Mouse (Mus musculus): ENCODE results near the gene Lenep. TPM values are rescaled to one million over a fixed set of nuclear protein-coding genes. Genes with fewer than 3 reads are reported as not detected.

Gene Lenep
- polyA plus RNA-seq, 1 experiment from 2014 or later = 0.68 TPM

GRCm38 (mm10) chr3:89386438-89387420, 15.9 kb downstream of the Lenep start:
- Histone ChIP-seq H3K4me1 (peaks cover 59% of the 10 kb centered on the region), H3K36me3 (no peaks in the 10 kb centered on the region), H3K27me3 (ENCODE audit: low read depth, poor library complexity, severe bottlenecking) (peaks cover 49% of the 10 kb centered on the region), H3K27ac (replicated peaks) (peak overlapping the region; percentile 46; the same call in 1 of the 2 replicates), H3K4me3 (0 out of 2 replicates have a peak overlapping the region, but pooled peaks have one; percentile 12), H3K9me3 (replicated peaks) (no peaks in the 10 kb centered on the region)
- WGBS = 53% methylated on average over 17 of the region's 17 CpGs
- DNase-seq (ENCODE audit: low spot score) = no peak

DNA sequence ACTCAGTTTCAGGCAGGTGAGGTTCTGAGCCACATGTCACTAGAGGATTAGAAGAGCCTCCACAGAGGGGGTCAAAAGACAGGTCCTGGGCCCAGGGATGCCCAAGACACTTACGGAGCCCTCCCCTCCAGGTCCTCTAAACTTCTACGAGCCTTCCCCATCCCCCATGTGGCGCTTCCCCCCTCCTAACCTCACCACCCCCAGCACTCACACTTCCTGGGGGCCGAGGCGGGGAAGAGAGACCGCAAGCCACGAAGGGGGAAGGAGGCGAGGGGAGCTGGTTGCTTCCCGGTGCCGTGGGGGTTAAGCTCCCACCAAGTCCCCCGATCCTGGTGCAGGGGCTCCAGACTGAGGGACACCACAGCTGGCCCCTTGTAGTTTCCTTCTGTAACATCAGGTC, 17.1 kb downstream of the Lenep start:
- 41% methylated on average over 11 of the region's 11 CpGs for WGBS

GRCm38 (mm10) chr3:89384331-89385076, 18.1 kb downstream of the Lenep start:
- H3K9me3 ChIP-seq (replicated peaks) = no peaks in the 10 kb centered on the region
- H3K4me1 ChIP-seq = peaks cover 47% of the 10 kb centered on the region
- H3K27ac ChIP-seq (replicated peaks) = peak overlapping the region; percentile 70
- peaks cover 27% of the 10 kb centered on the region for H3K27me3 ChIP-seq (ENCODE audit: low read depth, poor library complexity, severe bottlenecking)
- H3K4me3 ChIP-seq = peak overlapping the region; percentile 16; the same call in 1 of the 2 replicates
- no peaks in the 10 kb centered on the region for H3K36me3 ChIP-seq
- 57% methylated on average over 11 of the region's 12 CpGs for WGBS
- DNase-seq (ENCODE audit: low spot score) = no peak

More for the DNA sequence above, 17.1 kb downstream of the Lenep start:
- DNase-seq (ENCODE audit: low spot score) = no peak
- Histone ChIP-seq H3K36me3 (no peaks in the 10 kb centered on the region), H3K9me3 (replicated peaks) (no peaks in the 10 kb centered on the region), H3K4me1 (peaks cover 48% of the 10 kb centered on the region), H3K4me3 (no peak overlapping the region), H3K27me3 (ENCODE audit: low read depth, poor library complexity, severe bottlenecking) (peaks cover 36% of the 10 kb centered on the region), H3K27ac (replicated peaks) (0 out of 2 replicates have a peak overlapping the region, but pooled peaks have one; percentile 70)

DNA sequence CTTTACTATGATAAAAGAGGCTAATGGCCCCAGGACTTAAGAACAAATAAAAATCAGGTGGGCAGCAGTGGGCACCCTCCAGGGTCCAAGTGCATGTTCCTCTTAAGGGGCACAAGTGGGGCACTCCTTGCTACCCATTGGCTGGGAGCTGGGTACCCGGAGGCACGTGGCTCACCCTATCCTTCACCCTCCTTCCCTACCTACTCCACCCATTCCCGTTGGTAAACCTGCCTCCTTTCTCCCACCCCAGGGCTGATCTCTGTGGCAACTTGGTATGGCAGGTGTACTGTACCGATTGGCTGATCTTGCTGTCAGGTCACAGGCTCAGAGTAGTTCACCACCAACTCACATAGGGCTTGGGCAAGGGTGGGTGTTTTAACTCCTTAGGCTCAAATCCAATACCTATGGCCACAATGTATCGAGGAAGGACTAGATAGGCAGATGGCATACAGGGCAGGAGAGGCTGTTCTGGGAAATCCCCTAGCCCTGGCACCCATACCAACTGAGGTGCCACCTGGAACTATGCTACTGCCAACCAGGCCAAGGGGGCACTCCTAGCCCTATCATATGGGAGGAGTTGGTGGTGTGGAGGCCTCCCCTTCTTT, 18.8 kb downstream of the Lenep start:
- no peak for DNase-seq (ENCODE audit: low spot score)
- peaks cover 54% of the 10 kb centered on the region for H3K4me1 ChIP-seq
- H3K36me3 ChIP-seq = no peaks in the 10 kb centered on the region
- H3K27me3 ChIP-seq (ENCODE audit: low read depth, poor library complexity, severe bottlenecking) = peaks cover 24% of the 10 kb centered on the region
- no peak overlapping the region for H3K27ac ChIP-seq (replicated peaks)
- no peaks in the 10 kb centered on the region for H3K9me3 ChIP-seq (replicated peaks)
- H3K4me3 ChIP-seq = no peak overlapping the region
- WGBS = 83% methylated on average over 5 of the region's 5 CpGs

GRCm38 (mm10) chr3:89382950-89383349, 19.6 kb downstream of the Lenep start:
- WGBS = 83% methylated on average over 5 of the region's 5 CpGs
- Histone ChIP-seq H3K4me1 (peaks cover 55% of the 10 kb centered on the region), H3K36me3 (no peaks in the 10 kb centered on the region), H3K4me3 (no peak overlapping the region), H3K27ac (replicated peaks) (no peak overlapping the region), H3K9me3 (replicated peaks) (no peaks in the 10 kb centered on the region), H3K27me3 (ENCODE audit: low read depth, poor library complexity, severe bottlenecking) (peaks cover 24% of the 10 kb centered on the region)
- no peak for DNase-seq (ENCODE audit: low spot score)

- no peak for DNase-seq (ENCODE audit: low spot score)
- Histone ChIP-seq H3K4me1 (peaks cover 52% of the 10 kb centered on the region), H3K4me3 (no peak overlapping the region), H3K36me3 (no peaks in the 10 kb centered on the region), H3K9me3 (replicated peaks) (no peaks in the 10 kb centered on the region), H3K27ac (replicated peaks) (no peak overlapping the region), H3K27me3 (ENCODE audit: low read depth, poor library complexity, severe bottlenecking) (peaks cover 23% of the 10 kb centered on the region)
- 91% methylated on average over 9 of the region's 9 CpGs for WGBS
Observed at GRCm38 (mm10) chr3:89382033-89382882, 20.3 kb downstream of the Lenep start.

GRCm38 (mm10) chr3:89381233-89381632, 21.4 kb downstream of the Lenep start:
- H3K4me3 ChIP-seq = no peak overlapping the region
- H3K9me3 ChIP-seq (replicated peaks) = no peaks in the 10 kb centered on the region
- no peak for DNase-seq (ENCODE audit: low spot score)
- H3K4me1 ChIP-seq = peaks cover 44% of the 10 kb centered on the region
- 87% methylated on average over 11 of the region's 11 CpGs for WGBS
- H3K36me3 ChIP-seq = no peaks in the 10 kb centered on the region
- H3K27ac ChIP-seq (replicated peaks) = no peak overlapping the region
- H3K27me3 ChIP-seq (ENCODE audit: low read depth, poor library complexity, severe bottlenecking) = peaks cover 14% of the 10 kb centered on the region

DNA sequence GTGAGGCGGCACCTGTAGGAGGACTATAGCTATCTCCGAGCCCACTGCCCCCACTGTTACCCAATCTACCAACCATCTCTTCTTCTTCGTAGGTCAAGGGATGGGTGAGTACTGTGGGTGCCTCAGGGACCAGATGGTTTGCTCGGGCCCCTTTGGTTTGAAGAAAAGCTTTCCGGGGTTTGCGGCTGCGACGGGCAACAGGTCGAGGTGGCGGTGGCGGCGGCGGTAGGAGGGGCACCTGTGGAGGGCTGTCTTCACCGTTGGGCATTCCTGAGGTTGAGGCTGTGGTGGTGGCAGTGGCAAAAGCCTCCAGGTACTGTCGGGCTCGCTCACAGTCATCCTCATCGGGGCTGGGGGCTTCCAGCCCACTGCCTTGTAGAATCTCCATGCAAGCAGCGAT, 21.9 kb downstream of the Lenep start:
- Histone ChIP-seq H3K27me3 (ENCODE audit: low read depth, poor library complexity, severe bottlenecking) (peaks cover 9% of the 10 kb centered on the region), H3K9me3 (replicated peaks) (no peaks in the 10 kb centered on the region), H3K27ac (replicated peaks) (no peak overlapping the region), H3K4me1 (peaks cover 43% of the 10 kb centered on the region), H3K36me3 (no peaks in the 10 kb centered on the region), H3K4me3 (no peak overlapping the region)
- WGBS = 94% methylated on average over 18 of the region's 18 CpGs
- DNase-seq (ENCODE audit: low spot score) = no peak

- DNase-seq (ENCODE audit: low spot score) = no peak
- Histone ChIP-seq H3K9me3 (replicated peaks) (no peaks in the 10 kb centered on the region), H3K4me3 (no peak overlapping the region), H3K36me3 (no peaks in the 10 kb centered on the region), H3K27me3 (ENCODE audit: low read depth, poor library complexity, severe bottlenecking) (peaks cover 5% of the 10 kb centered on the region), H3K27ac (replicated peaks) (0 out of 2 replicates have a peak overlapping the region, but pooled peaks have one; percentile 0), H3K4me1 (peaks cover 39% of the 10 kb centered on the region)
- 95% methylated on average over 14 of the region's 14 CpGs for WGBS
Observed at GRCm38 (mm10) chr3:89380291-89380690, 22.3 kb downstream of the Lenep start.

- Histone ChIP-seq H3K4me1 (peaks cover 32% of the 10 kb centered on the region), H3K9me3 (replicated peaks) (no peaks in the 10 kb centered on the region), H3K4me3 (peak overlapping the region; percentile 67; the same call in 1 of the 2 replicates), H3K27ac (replicated peaks) (peak overlapping the region; percentile 93), H3K27me3 (ENCODE audit: low read depth, poor library complexity, severe bottlenecking) (no peaks in the 10 kb centered on the region), H3K36me3 (no peaks in the 10 kb centered on the region)
- no peak for DNase-seq (ENCODE audit: low spot score)
- 90% methylated on average over 31 of the region's 31 CpGs for WGBS
Observed at GRCm38 (mm10) chr3:89379388-89380131, 23.0 kb downstream of the Lenep start.

DNA sequence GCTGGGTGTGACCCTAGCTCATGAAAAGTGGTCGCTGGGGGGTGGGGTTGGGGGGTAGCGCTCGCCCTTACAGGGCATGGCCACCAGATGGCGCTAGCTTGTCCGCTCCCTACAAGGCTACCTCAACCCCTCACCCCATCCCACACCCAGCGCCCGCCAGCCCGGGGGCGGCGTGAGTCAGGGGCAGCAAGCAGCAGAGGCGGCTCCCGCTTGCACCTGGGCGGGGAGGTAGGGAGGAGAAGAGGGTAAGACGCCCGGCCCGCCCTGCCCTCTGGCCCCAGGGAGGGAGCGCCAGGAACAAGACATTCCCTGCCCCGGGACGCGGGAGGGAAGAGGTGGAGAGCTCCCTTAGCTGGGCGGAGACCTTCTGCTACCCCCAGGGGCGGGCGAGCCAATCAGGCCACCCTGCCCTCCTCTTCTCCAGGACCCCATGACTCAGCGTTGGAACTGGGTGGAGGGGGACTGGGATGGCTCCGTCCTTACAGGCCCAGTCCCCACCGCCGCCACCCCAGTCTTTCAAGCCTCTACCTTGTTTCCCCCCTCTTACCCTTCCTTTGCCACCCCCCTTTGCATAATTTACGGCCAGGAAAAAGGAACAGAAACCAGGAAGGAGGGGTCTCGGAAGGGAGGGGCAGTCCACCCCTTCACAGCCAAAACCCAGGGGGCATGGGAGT, 24.1 kb downstream of the Lenep start:
- Histone ChIP-seq H3K27ac (replicated peaks) (peak overlapping the region; percentile 93), H3K9me3 (replicated peaks) (no peaks in the 10 kb centered on the region), H3K27me3 (ENCODE audit: low read depth, poor library complexity, severe bottlenecking) (no peaks in the 10 kb centered on the region), H3K36me3 (no peaks in the 10 kb centered on the region), H3K4me1 (peaks cover 25% of the 10 kb centered on the region), H3K4me3 (peak overlapping the region; percentile 67)
- peak; percentile 91 for DNase-seq (ENCODE audit: low spot score)
- WGBS = under 1% methylated on average over 29 of the region's 29 CpGs
